Mouse (Mus musculus): Measurements from ENCODE around the gene Acot4.
"Not testable (repeated sequence)": the region's sequence is repeated elsewhere in the genome, so short reads cannot be mapped to it uniquely, and the experiment has no call there.

Gene Acot4

GRCm38 (mm10) chr12:84030659-84031332, 7.4 kb upstream of the Acot4 start:
- DNase-seq (ENCODE audit: low spot score in 2 of 2): peak; percentile 57 to 73

- DNase-seq (ENCODE audit: low spot score in 2 of 2): no peak
These were observed 5.3 kb upstream of the Acot4 start for GRCm38 (mm10) chr12:84032854-84033253.

GRCm38 (mm10) chr12:84033302-84033701, 4.9 kb upstream of the Acot4 start:
- not testable (repeated sequence) for DNase-seq (ENCODE audit: low spot score in 2 of 2)

- DNase-seq (ENCODE audit: low spot score in 2 of 2): no peak
These were observed 4.1 kb upstream of the Acot4 start for GRCm38 (mm10) chr12:84034108-84034507.

- peak in 1 of 2 experiments; percentile 4 for DNase-seq (ENCODE audit: low spot score in 2 of 2)
These were observed 522 bp downstream of the Acot4 start, which contains the start of gene Gm49366 for GRCm38 (mm10) chr12:84038691-84039111. Gene Gm49366, plus strand, starts transcription at chr12:84038935.

GRCm38 (mm10) chr12:84042248-84042647, 4.1 kb downstream of the Acot4 start:
- no peak for DNase-seq (ENCODE audit: low spot score in 2 of 2)

- DNase-seq (ENCODE audit: low spot score in 2 of 2): no peak
These were observed 5.9 kb downstream of the Acot4 start for GRCm38 (mm10) chr12:84044045-84044444.

GRCm38 (mm10) chr12:84046906-84047305, 8.7 kb downstream of the Acot4 start:
- no peak for DNase-seq (ENCODE audit: low spot score in 2 of 2)

- not testable (repeated sequence) for DNase-seq (ENCODE audit: low spot score in 2 of 2)
These were observed 12.6 kb downstream of the Acot4 start for GRCm38 (mm10) chr12:84050744-84051143.

- no peak for DNase-seq (ENCODE audit: low spot score in 2 of 2)
These were observed 13.8 kb downstream of the Acot4 start, which contains the start of gene Acot3 for GRCm38 (mm10) chr12:84051937-84052474. Gene Acot3, plus strand, starts transcription at chr12:84052144.

GRCm38 (mm10) chr12:84052609-84053008, 14.4 kb downstream of the Acot4 start:
- DNase-seq (ENCODE audit: low spot score in 2 of 2): no peak

GRCm38 (mm10) chr12:84053173-84053572, 15.0 kb downstream of the Acot4 start:
- DNase-seq (ENCODE audit: low spot score in 2 of 2): no peak

GRCm38 (mm10) chr12:84053679-84054391, 15.7 kb downstream of the Acot4 start:
- no peak for DNase-seq (ENCODE audit: low spot score in 2 of 2)

- peak in 1 of 2 experiments; percentile 16 for DNase-seq (ENCODE audit: low spot score in 2 of 2)
These were observed 22.8 kb downstream of the Acot4 start for GRCm38 (mm10) chr12:84060946-84061345.

GRCm38 (mm10) chr12:84062336-84062735, 24.2 kb downstream of the Acot4 start:
- no peak for DNase-seq (ENCODE audit: low spot score in 2 of 2)

- DNase-seq (ENCODE audit: low spot score in 2 of 2): no peak
These were observed 25.0 kb downstream of the Acot4 start for GRCm38 (mm10) chr12:84063228-84063627.

- no peak for DNase-seq (ENCODE audit: low spot score in 2 of 2)
These were observed 25.7 kb downstream of the Acot4 start for GRCm38 (mm10) chr12:84063833-84064232.

GRCm38 (mm10) chr12:84064621-84065020, 26.4 kb downstream of the Acot4 start:
- no peak for DNase-seq (ENCODE audit: low spot score in 2 of 2)

GRCm38 (mm10) chr12:84067752-84068151, 29.6 kb downstream of the Acot4 start:
- no peak for DNase-seq (ENCODE audit: low spot score in 2 of 2)

GRCm38 (mm10) chr12:84068296-84068695, 30.1 kb downstream of the Acot4 start:
- no peak for DNase-seq (ENCODE audit: low spot score in 2 of 2)

- DNase-seq (ENCODE audit: low spot score in 2 of 2): no peak
These were observed 30.8 kb downstream of the Acot4 start, which contains the start of gene Acot5 for GRCm38 (mm10) chr12:84068986-84069385. Gene Acot5, plus strand, starts transcription at chr12:84069325.

GRCm38 (mm10) chr12:84069582-84069981, 31.4 kb downstream of the Acot4 start:
- DNase-seq (ENCODE audit: low spot score in 2 of 2): peak in 1 of 2 experiments; percentile 17

- no peak for DNase-seq (ENCODE audit: low spot score in 2 of 2)
These were observed 33.5 kb downstream of the Acot4 start for GRCm38 (mm10) chr12:84071696-84072095.

Data from natural killer cell, adult 2 months (primary cell).